Mouse (Mus musculus) thymus, adult 2 months (tissue): Measurements from ENCODE around the gene Hmga1b. TPM values are rescaled to one million over a fixed set of nuclear protein-coding genes. Genes with fewer than 3 reads are reported as not detected.
"Not testable (repeated sequence)": the region's sequence is repeated elsewhere in the genome, so short reads cannot be mapped to it uniquely, and the experiment has no call there.

ENCODE experiments used
- DNase-seq: peaks from one replicate; pipeline ENCODE4 v3.0.0; 2021
- H3K27ac ChIP-seq: fragments of 200-500 bp; 2 replicates; pipeline ENCODE4 v1.5.1; 2012; ENCODE audit warnings: low read length, control low read depth; ENCODE audit not compliant: control insufficient read depth, insufficient read depth
- H3K27me3 ChIP-seq: fragments of 200-500 bp; 2 replicates; pipeline ENCODE4 v1.6.1; 2012; ENCODE audit warnings: mild to moderate bottlenecking, low read length, moderate library complexity, mixed read lengths; ENCODE audit not compliant: control insufficient read depth, insufficient read depth
- H3K36me3 ChIP-seq: fragments of 200-500 bp; 2 replicates; pipeline ENCODE4 v1.6.1; 2012; ENCODE audit warnings: mild to moderate bottlenecking, low read length, moderate library complexity; ENCODE audit not compliant: control insufficient read depth, insufficient read depth
- H3K4me1 ChIP-seq: fragments of 200-500 bp; replicated peaks from 2 replicates; pipeline ENCODE4 v1.6.1; 2012; ENCODE audit warnings: low read length; ENCODE audit not compliant: control insufficient read depth, insufficient read depth
- H3K4me3 ChIP-seq: fragments of 200-500 bp; 2 replicates; pipeline ENCODE4 v1.5.1; 2012; ENCODE audit warnings: mild to moderate bottlenecking, low read length, control low read depth, moderate library complexity; ENCODE audit not compliant: control insufficient read depth, insufficient read depth
- CTCF ChIP-seq: fragments of 200-500 bp; IDR thresholded peaks from 2 replicates; pipeline ENCODE4 v1.5.1; 2012; ENCODE audit warnings: mild to moderate bottlenecking, control low read depth, low read length, moderate library complexity, borderline replicate concordance; ENCODE audit not compliant: control insufficient read depth, poor library complexity, insufficient read depth; ENCODE audit errors: extremely low read depth
- POLR2A ChIP-seq: fragments of 200-500 bp; IDR thresholded peaks from 2 replicates; pipeline ENCODE4 v1.6.1; 2012; ENCODE audit warnings: mild to moderate bottlenecking, low read length, control low read depth, moderate library complexity; ENCODE audit not compliant: control insufficient read depth, poor library complexity, insufficient read depth; ENCODE audit errors: extremely low read depth
- WGBS: fragments of 180-500 bp; shearing (Covaris S2); methylation state at CpG from one replicate; pipeline ENCODE4 v1.1.7; 2018; 5-methylcytosine and 5-hydroxymethylcytosine counted together
- polyA plus RNA-seq: library from polyadenylated mRNA; depleted of rRNA; stranded (reverse); fragments of >200 nt; gene quantifications from 2 replicates; pipeline ENCODE4 v1.2.3, GENCODE M21; 2012

The Hmga1b gene
- polyA plus RNA-seq, 1 experiment, result 3.3 TPM

DNA sequence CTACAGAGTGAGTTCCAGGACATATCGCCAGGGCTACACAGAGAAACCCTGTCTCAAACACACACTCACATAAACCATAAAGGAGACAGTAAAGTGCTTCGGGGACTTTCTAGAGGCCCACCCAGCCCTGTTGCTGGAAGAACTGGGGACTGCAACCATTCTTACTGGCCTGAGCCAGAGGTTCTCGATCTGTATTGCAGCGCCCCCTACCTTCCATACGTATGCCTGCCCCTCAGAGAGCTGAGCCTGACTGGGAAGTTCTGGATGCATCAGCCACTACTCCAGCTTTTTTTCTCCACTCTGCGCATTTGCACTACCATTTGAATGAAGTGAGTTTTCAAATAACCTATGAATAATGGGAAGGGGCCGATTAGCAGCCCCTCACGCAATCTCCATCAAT is 13.2 kb upstream of the Hmga1b start:
- WGBS, result 71% methylated on average over 8 of the region's 8 CpGs
- peak; percentile 55; the same call in 1 of the 2 replicates for TF ChIP-seq CTCF
- TF ChIP-seq POLR2A, result no peak
- Histone ChIP-seq H3K36me3 (no peaks in the 10 kb centered on the region), H3K27ac (no peak overlapping the region), H3K27me3 (no peaks in the 10 kb centered on the region), H3K4me1 (no peaks in the 10 kb centered on the region), H3K4me3 (no peak overlapping the region)
- peak; percentile 40 for DNase-seq

DNA sequence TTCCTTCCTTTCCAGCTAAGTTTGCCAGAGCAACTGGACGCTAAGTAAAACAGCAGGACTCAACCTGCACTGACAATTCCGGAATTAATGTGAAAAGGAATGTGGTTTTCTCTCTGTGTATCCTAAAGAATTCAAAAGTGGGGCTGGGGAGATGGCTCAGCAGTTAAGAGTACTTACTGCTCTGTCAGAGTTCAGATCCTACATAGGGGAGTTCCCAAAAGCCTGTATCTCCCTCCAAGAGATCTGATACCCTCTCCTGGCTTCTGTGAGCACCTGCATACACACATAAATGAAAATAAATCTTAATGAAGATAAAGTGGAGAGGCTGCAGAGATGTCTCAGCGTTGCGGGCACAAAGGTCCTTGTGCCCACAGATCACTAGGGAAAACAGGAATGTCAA is 11.0 kb upstream of the Hmga1b start:
- Histone ChIP-seq H3K4me3 (no peak overlapping the region), H3K27ac (no peak overlapping the region), H3K36me3 (no peaks in the 10 kb centered on the region), H3K4me1 (no peaks in the 10 kb centered on the region), H3K27me3 (no peaks in the 10 kb centered on the region)
- TF ChIP-seq POLR2A (no peak), CTCF (no peak)
- DNase-seq, result no peak
- WGBS, result 84% methylated on average over 4 of the region's 4 CpGs

DNA sequence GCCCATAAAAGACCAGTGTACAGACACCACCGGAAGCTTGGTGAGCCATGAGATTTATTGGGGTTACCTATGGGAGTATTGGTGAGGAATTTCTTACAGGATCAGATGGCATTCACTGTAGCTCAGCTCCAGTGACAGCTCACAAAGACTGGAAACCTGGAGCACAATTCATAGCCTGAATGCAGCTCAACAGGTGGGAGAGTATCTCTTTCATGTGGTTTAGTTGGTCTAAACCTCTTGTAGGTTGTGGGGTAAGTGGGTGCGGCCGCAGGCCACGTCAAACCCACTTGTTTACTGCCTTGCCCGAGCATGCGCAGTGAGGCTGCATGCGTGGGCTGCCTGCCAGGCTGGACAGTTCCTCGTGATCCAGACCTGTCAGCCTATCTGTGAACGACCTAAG is 2.4 kb upstream of the Hmga1b start:
- DNase-seq, result no peak
- Histone ChIP-seq H3K4me3 (no peak overlapping the region), H3K36me3 (no peaks in the 10 kb centered on the region), H3K27me3 (no peaks in the 10 kb centered on the region), H3K27ac (no peak overlapping the region), H3K4me1 (no peaks in the 10 kb centered on the region)
- TF ChIP-seq POLR2A (no peak), CTCF (no peak)
- 59% methylated on average over 9 of the region's 9 CpGs for WGBS

DNA sequence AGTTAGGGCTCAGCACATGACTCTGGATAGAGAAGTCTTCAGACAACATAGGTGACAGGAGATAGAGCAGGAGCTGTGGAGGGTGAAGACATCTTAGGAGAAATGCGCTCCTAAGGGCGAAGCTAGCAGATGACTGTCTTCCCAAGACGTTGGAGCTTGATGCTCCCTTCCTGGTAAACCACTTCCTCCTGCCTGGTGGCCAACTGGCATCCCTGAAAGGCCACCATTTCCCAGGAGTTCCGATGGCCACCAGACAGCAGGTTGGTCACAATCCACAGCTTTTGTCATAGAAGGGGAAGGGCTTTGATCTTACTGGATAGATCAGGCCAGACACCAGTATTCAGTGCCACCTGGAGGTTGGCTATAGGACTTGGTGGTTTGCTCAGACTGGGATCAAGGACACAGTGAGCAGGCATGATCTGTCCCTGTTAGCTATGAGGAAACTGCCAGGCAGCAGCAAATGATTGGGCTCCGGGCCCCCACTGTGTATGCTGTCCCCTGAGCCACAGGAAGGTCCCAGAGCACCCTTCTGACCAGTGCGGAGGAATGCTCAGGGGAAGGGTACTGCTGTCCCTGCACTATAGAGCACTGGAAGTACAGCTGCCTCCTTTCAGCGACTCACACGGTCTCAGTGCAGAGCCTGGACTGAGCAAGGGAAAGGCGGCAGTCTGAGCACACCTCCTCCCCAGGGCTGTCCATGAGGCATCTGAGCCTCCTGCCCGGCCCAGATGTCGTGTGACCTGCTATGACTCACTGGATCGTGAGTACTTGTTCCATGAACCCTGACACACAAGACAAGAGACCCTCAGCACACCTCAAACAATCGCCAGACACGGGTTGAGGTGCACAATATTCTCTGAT is 553 bp upstream of the Hmga1b start:
- Histone ChIP-seq H3K27ac (no peak overlapping the region), H3K4me3 (no peak overlapping the region), H3K4me1 (no peaks in the 10 kb centered on the region), H3K36me3 (no peaks in the 10 kb centered on the region), H3K27me3 (no peaks in the 10 kb centered on the region)
- WGBS, result 86% methylated on average over 14 of the region's 14 CpGs
- no peak for TF ChIP-seq CTCF
- no peak for TF ChIP-seq POLR2A
- DNase-seq, result no peak

DNA sequence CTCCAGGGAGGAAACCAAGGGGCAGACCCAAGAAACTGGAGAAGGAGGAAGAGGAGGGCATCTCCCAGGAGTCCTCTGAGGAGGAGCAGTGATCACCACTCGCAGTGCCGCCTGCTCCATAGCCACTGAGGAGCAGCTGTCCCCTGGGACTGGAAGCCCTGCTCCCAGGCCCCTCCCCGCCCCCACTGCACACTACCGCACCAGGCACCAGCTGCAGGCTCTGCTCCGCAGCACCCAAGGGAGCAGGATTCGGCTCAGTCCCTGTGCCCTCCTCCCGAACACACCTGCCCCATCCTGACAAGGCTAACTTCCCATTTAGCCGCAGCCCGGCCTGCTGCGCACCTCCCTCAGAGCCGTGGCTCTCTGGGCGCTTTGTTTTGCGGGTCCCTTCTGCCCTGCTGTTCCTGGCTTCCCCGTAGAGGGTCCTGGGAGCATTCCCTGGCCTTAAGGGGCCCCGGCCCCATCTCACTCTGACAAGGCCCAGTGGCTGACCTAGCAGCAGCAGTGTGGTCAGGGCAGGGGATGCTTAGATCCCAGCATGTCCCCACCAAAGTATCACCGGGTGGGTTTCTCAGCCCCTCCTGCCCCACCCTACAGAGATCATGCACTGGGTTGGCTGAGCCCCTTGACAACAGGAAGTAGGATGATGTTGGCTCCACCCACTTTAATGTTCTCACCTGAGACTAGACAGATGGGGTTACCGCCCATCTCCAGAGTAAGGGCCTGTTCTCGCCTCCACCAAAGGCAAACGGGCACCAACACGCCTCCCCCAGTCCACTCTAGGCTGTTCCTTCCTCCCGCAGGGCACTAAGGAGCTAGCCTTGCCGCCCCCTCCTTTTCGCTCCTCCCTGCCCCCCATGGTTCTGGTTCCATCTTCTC is 766 bp downstream of the Hmga1b start:
- not testable (repeated sequence) for H3K4me3 ChIP-seq, H3K27ac ChIP-seq, H3K36me3 ChIP-seq, H3K4me1 ChIP-seq, DNase-seq, H3K27me3 ChIP-seq
- WGBS, result 34% methylated on average over 9 of the region's 23 CpGs

DNA sequence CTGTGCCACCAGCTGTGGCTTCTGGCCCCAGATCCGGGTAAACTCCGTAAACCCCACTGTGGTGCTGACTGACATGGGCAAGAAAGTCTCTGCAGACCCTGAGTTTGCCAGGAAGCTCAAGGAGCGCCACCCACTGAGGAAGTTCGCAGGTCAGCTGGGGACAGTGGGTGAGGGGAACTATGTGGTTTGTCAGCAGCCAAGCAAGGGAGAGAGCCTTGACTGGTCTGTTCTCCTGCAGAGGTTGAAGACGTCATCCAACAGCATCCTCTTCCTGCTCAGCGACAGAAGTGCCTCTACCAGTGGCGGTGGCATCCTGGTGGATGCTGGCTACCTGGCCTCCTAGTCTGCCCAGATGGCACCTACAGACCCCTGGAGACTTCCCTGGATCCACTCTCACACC is 4.4 kb downstream of the Hmga1b start:
- H3K4me3 ChIP-seq, DNase-seq, H3K36me3 ChIP-seq, H3K27me3 ChIP-seq, H3K4me1 ChIP-seq, H3K27ac ChIP-seq: not testable (repeated sequence)
- 0% methylated on average over 4 of the region's 7 CpGs for WGBS
